Mouse (Mus musculus) bone marrow, adult 2 months (tissue): ENCODE data around the gene Ppp2r3a.

Source experiments
- CTCF ChIP-seq: fragments of 200-500 bp; IDR thresholded peaks from 2 replicates; pipeline ENCODE4 v1.5.1; 2011; ENCODE audit warnings: low read length, control low read depth; ENCODE audit not compliant: control insufficient read depth, insufficient read depth
- POLR2A ChIP-seq: fragments of 200-500 bp; IDR thresholded peaks from 2 replicates; pipeline ENCODE4 v1.6.1; 2011; ENCODE audit warnings: low read depth, mild to moderate bottlenecking, control low read depth, low read length, borderline replicate concordance; ENCODE audit not compliant: control insufficient read depth

DNA sequence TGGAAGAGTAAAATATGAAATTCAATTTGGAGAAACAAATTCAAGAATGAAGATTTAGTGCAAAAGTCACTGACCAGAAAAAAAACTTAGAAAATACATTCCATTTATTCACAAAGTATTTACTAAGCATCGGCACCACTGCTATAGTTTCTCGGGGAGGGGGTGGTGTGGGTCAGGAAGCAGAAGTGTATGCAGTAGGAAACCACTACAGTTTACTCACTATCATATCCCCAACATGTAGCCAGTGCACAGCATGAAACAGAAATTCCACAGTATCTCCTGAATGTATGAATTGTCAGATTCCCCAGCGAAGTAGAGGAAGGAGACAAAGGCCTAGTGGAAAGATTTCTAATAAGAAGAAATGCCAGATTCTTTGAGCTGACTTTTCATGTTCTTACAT, 11.4 kb downstream of the Ppp2r3a start:
- TF ChIP-seq CTCF (no peak), POLR2A (no peak)
